Mouse (Mus musculus) heart, embryonic 16.5 days (tissue): Measurements from ENCODE around the gene A930002H24Rik. TPM values are rescaled to one million over a fixed set of nuclear protein-coding genes. Genes with fewer than 3 reads are reported as not detected.
A peak's percentile ranks its signal among the peaks of the same experiment; 100 is the strongest.
"Not testable (repeated sequence)": the region's sequence is repeated elsewhere in the genome, so short reads cannot be mapped to it uniquely, and the experiment has no call there.

Source experiments
- ATAC-seq: fragments of 200-750 bp; cut with Nextera tagmentation; replicated peaks from 2 replicates; pipeline ENCODE4 v1.8.0; 2017; ENCODE audit warnings: moderate number of reproducible peaks; ENCODE audit not compliant: insufficient read depth, low FRiP score; ENCODE audit errors: extremely low read depth
- H3K27ac ChIP-seq: fragments of 300-500 bp; sonication (generic); 2 replicates; pipeline ENCODE4 v1.5.1; 2014; ENCODE audit warnings: mild to moderate bottlenecking, low read length, control low read depth, moderate library complexity
- H3K27me3 ChIP-seq: fragments of 300-500 bp; sonication (generic); 2 replicates; pipeline ENCODE4 v1.6.1; 2014; ENCODE audit warnings: low read length, mixed read lengths; ENCODE audit not compliant: control insufficient read depth, insufficient read depth
- H3K36me3 ChIP-seq: fragments of 300-500 bp; sonication (generic); 2 replicates; pipeline ENCODE4 v1.6.1; 2014; ENCODE audit not compliant: control insufficient read depth, insufficient read depth
- H3K4me1 ChIP-seq: fragments of 300-500 bp; sonication (generic); 2 replicates; pipeline ENCODE4 v1.6.1; 2014; ENCODE audit warnings: low read length, mixed read lengths; ENCODE audit not compliant: control insufficient read depth, insufficient read depth
- H3K4me2 ChIP-seq: fragments of 300-500 bp; sonication (generic); 2 replicates; pipeline ENCODE4 v1.6.1; 2014; ENCODE audit warnings: low read depth, mild to moderate bottlenecking, control low read depth, low read length
- H3K4me3 ChIP-seq: fragments of 300-500 bp; sonication (generic); 2 replicates; pipeline ENCODE4 v1.5.1; 2014; ENCODE audit warnings: mild to moderate bottlenecking, control low read depth, low read length
- H3K9ac ChIP-seq: fragments of 300-500 bp; sonication (generic); 2 replicates; pipeline ENCODE4 v1.6.1; 2014; ENCODE audit warnings: low read length, control low read depth
- H3K9me3 ChIP-seq: fragments of 300-500 bp; sonication (generic); replicated peaks from 2 replicates; pipeline ENCODE4 v1.6.1; 2016; ENCODE audit warnings: low read length; ENCODE audit not compliant: control insufficient read depth
- WGBS: fragments of 180-500 bp; shearing (Covaris S2); extraction: QIAGEN DNeasy Blood & Tissue Kit; methylation state at CpG from one replicate; pipeline ENCODE4 v1.1.7; 2014; 5-methylcytosine and 5-hydroxymethylcytosine counted together
- polyA plus RNA-seq: library from polyadenylated mRNA; unstranded; fragments of >200 nt; fragmentation: Nextera tagmentation; extraction: Ambion mirVana; gene quantifications from 2 replicates; pipeline ENCODE4 v1.2.1, GENCODE M21; 2015

The A930002H24Rik gene
- polyA plus RNA-seq, 1 experiment from 2014 or later = 2.2 TPM

DNA sequence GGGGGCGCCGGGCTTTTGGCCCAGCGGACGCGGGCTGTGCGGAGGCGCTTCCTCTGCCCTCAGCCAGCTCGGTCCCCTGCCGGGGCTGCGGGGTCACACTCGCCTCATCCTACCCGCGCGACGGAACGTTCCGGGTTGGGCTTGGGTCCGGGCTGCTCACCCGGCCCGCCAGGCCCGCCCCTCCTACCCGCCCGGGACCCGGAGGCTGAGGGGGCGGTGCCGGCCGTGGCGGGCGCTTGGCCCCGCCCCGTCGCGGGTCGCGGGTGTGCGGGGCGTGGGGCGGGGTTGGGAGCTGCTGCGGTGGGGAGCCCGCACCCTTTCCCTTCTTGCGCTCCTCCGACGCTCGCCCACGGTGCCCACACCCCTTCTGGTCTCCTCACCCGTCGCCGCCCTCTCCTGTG, 580 bp upstream of the A930002H24Rik start:
- peak overlapping the region; percentile 91 for H3K27ac ChIP-seq
- peak overlapping the region; percentile 92 for H3K9ac ChIP-seq
- no peaks in the 10 kb centered on the region for H3K9me3 ChIP-seq
- H3K36me3 ChIP-seq = no peaks in the 10 kb centered on the region
- peak overlapping the region; percentile 93 for H3K4me3 ChIP-seq
- peak overlapping the region; percentile 95 for H3K4me2 ChIP-seq
- H3K27me3 ChIP-seq = no peaks in the 10 kb centered on the region
- 0% methylated on average over 35 of the region's 48 CpGs for WGBS
- peak; percentile 66 for ATAC-seq
- peaks cover 8% of the 10 kb centered on the region; the same call in 1 of the 2 replicates for H3K4me1 ChIP-seq

- Histone ChIP-seq H3K27me3 (no peaks in the 10 kb centered on the region), H3K27ac (peak within 1 kb of the TSS; percentile 91), H3K4me1 (peaks cover 8% of the 10 kb centered on the region; the same call in 1 of the 2 replicates), H3K36me3 (no peaks in the 10 kb centered on the region), H3K4me3 (peak within 1 kb of the TSS; percentile 93), H3K4me2 (peak within 1 kb of the TSS; percentile 95), H3K9me3 (no peaks in the 10 kb centered on the region), H3K9ac (peak within 1 kb of the TSS; percentile 92)
- ATAC-seq = peak; percentile 51
- WGBS = under 1% methylated on average over 41 of the region's 41 CpGs
Measured at GRCm38 (mm10) chr17:63863012-63863630, 470 bp downstream of the A930002H24Rik start, which contains the start of gene Fer. Gene Fer, plus strand, starts transcription at chr17:63863062.

GRCm38 (mm10) chr17:63862399-63862798, 1.2 kb downstream of the A930002H24Rik start:
- Histone ChIP-seq H3K36me3 (no peaks in the 10 kb centered on the region), H3K9me3 (no peaks in the 10 kb centered on the region), H3K4me3 (no peak overlapping the region), H3K27ac (no peak overlapping the region), H3K4me2 (peak overlapping the region; percentile 95; the same call in 1 of the 2 replicates), H3K27me3 (no peaks in the 10 kb centered on the region), H3K9ac (no peak overlapping the region; the same call in 1 of the 2 replicates), H3K4me1 (peaks cover 8% of the 10 kb centered on the region; the same call in 1 of the 2 replicates)
- WGBS = 37% methylated on average over 3 of the region's 3 CpGs
- ATAC-seq = no peak

- no peak overlapping the region for H3K9ac ChIP-seq
- H3K4me3 ChIP-seq = no peak overlapping the region
- H3K4me2 ChIP-seq = no peak overlapping the region
- ATAC-seq = no peak
- no peaks in the 10 kb centered on the region for H3K36me3 ChIP-seq
- WGBS = 28% methylated on average over 4 of the region's 4 CpGs
- no peaks in the 10 kb centered on the region for H3K27me3 ChIP-seq
- H3K9me3 ChIP-seq = no peaks in the 10 kb centered on the region
- H3K4me1 ChIP-seq = peaks cover 8% of the 10 kb centered on the region; the same call in 1 of the 2 replicates
- no peak overlapping the region for H3K27ac ChIP-seq
Measured at GRCm38 (mm10) chr17:63860988-63861387, 2.6 kb downstream of the A930002H24Rik start.

DNA sequence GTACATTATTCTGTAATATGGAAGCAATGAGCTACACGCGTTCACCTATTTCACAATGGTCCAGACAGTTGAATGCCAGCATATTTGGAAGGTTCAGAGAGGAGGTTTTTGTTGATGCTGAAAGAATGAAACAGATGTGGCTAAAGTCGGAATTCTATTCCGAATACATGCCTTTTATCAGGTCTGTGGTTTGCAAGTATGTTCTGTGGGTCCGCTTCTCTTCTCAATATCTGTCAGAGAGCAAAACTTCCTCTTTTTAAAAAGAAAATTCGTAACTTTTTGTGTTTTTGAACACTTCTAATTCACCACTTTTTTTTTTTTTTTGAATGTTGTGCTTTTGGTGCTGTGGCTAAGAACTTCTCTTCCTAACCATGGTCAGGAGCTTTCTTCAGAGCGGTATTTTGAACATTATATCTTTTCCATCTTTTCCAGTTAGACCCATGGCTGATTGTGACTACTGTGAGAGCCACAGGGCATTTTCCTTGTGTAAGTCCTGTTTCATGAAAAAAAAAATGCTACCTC, 6.5 kb downstream of the A930002H24Rik start:
- no peak for ATAC-seq
- Histone ChIP-seq H3K4me2 (no peak overlapping the region), H3K27me3 (no peaks in the 10 kb centered on the region), H3K9ac (no peak overlapping the region), H3K4me1 (peaks cover 3% of the 10 kb centered on the region; the same call in 1 of the 2 replicates), H3K4me3 (no peak overlapping the region), H3K9me3 (no peaks in the 10 kb centered on the region), H3K36me3 (no peaks in the 10 kb centered on the region), H3K27ac (no peak overlapping the region)
- 81% methylated on average over 7 of the region's 7 CpGs for WGBS

DNA sequence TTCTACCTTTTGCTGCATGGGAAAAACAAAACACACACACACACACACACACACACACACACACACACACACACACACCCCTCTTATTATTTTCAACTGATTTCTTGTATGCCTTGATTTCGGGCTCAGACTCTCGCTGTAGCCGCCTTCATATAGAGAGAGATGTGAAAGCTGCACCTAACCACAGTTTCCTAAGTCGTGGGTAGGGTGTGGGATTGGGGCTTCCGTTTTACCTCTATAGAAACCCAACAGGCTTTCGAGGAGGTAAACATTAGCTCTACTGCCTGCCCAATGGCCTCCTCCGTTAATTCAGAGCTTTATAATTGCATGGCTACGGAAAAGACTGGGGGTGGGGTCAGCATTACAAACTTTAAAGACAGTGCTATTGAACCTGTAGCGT, 13.6 kb downstream of the A930002H24Rik start:
- no peak overlapping the region; the same call in 1 of the 2 replicates for H3K27ac ChIP-seq
- H3K9ac ChIP-seq = no peak overlapping the region
- H3K4me3 ChIP-seq = peak overlapping the region; percentile 83
- H3K4me2 ChIP-seq = peak overlapping the region; percentile 74
- H3K9me3 ChIP-seq = no peaks in the 10 kb centered on the region
- no peak for ATAC-seq
- H3K4me1 ChIP-seq = 0 out of 2 replicates have a peak, but pooled peaks cover 3% of the 10 kb centered on the region
- no peaks in the 10 kb centered on the region for H3K27me3 ChIP-seq
- H3K36me3 ChIP-seq = no peaks in the 10 kb centered on the region
- WGBS = 86% methylated on average over 9 of the region's 9 CpGs

DNA sequence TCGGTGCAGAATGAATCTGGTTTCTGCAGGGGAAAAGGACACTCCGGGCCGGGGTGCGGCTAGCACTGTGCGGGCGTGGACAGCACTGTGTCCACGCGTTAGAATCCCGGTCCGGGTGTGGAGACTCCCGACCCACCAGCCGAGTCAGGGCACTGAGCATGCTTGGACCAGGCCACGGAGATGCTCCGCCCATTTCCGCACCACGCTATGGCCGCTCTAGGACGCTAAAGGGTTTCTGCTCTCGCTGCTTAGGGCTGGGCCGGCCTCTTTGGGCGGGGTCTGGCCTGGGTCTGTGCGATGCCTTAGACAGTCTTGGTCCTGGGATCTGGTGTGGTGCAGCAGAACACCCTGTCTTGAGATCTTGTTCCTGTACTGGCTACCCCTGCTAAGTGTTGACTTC, 14.0 kb downstream of the A930002H24Rik start:
- under 1% methylated on average over 22 of the region's 22 CpGs for WGBS
- no peaks in the 10 kb centered on the region for H3K9me3 ChIP-seq
- H3K4me1 ChIP-seq = 0 out of 2 replicates have a peak, but pooled peaks cover 3% of the 10 kb centered on the region
- H3K9ac ChIP-seq = peak overlapping the region; percentile 88
- peak; percentile 100 for ATAC-seq
- H3K27ac ChIP-seq = peak overlapping the region; percentile 84
- peak overlapping the region; percentile 83 for H3K4me3 ChIP-seq
- H3K36me3 ChIP-seq = no peaks in the 10 kb centered on the region
- H3K4me2 ChIP-seq = peak overlapping the region; percentile 74
- H3K27me3 ChIP-seq = no peaks in the 10 kb centered on the region

DNA sequence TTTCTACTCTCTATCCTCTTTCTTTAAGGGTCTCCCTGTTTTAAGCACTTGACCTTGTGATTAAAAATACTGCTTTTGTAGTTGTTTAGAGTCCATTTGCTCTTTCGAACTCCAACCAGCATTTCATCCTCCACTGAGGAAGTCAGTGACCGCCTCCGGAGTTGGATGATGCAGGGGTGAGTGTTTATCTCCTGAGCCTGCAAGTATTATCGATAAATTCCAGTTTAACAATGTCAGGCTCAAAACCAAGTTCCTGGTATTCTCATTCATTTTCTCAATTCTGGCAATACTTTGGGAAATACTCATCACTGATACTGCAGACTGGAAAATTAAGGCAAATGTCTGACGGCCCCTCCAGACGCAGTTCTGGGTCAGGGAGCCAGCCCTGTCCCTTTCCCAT, 14.4 kb downstream of the A930002H24Rik start:
- peak; percentile 20; the same call in 1 of the 2 replicates for ATAC-seq
- Histone ChIP-seq H3K9me3 (no peaks in the 10 kb centered on the region), H3K27me3 (no peaks in the 10 kb centered on the region), H3K4me1 (0 out of 2 replicates have a peak, but pooled peaks cover 3% of the 10 kb centered on the region), H3K4me3 (peak overlapping the region; percentile 83), H3K27ac (peak overlapping the region; percentile 84), H3K4me2 (peak overlapping the region; percentile 74), H3K36me3 (no peaks in the 10 kb centered on the region), H3K9ac (peak overlapping the region; percentile 88)
- WGBS = 5% methylated on average over 6 of the region's 6 CpGs

DNA sequence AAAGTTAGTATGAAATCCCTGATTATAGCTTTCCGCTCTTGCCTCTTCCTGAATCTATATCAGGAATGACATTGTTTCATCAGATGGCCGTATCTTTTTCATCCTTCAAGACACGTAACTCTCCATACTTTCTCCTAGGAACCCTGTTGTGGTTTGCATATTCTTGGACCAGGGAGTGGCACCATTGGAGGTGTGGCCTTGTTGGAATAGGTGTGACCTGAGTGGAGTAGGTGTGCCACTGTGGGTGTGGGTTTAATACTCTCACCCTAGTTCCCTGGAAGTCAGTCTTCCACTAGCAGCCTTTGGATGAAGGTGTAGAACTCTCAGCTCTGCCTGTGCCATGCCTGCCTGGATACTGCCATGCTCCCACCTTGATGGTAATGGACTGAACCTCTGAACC, 17.8 kb downstream of the A930002H24Rik start:
- H3K36me3 ChIP-seq, H3K27ac ChIP-seq, H3K4me3 ChIP-seq, H3K4me2 ChIP-seq, H3K9ac ChIP-seq, H3K27me3 ChIP-seq, ATAC-seq, H3K4me1 ChIP-seq, H3K9me3 ChIP-seq: not testable (repeated sequence)
- WGBS = 92% methylated on average over 3 of the region's 3 CpGs
